Mouse (Mus musculus) gastrocnemius, adult 2 months (tissue): ENCODE results near the gene Apaf1. TPM values are rescaled to one million over a fixed set of nuclear protein-coding genes. Genes with fewer than 3 reads are reported as not detected.
A peak's percentile ranks its signal among the peaks of the same experiment; 100 is the strongest.

Experiments
- DNase-seq: peaks from one replicate; pipeline ENCODE4 v3.0.0; 2022
- H3K27ac ChIP-seq: fragments of 200-600 bp; 2 replicates; pipeline ENCODE4 v1.8.1; 2022; ENCODE audit warnings: mild to moderate bottlenecking
- H3K4me3 ChIP-seq: fragments of 200-600 bp; 2 replicates; pipeline ENCODE4 v1.8.1; 2022; ENCODE audit warnings: mild to moderate bottlenecking, moderate library complexity
- CTCF ChIP-seq: fragments of 200-600 bp; IDR thresholded peaks from 2 replicates; pipeline ENCODE4 v1.8.1; 2022; ENCODE audit warnings: antibody characterized with exemption, mild to moderate bottlenecking, moderate library complexity
- intact Hi-C: fragments of 180-260 bp; cut with DNase I; formaldehyde crosslinking; loops from one replicate; pipeline ENCODE4 v1.15.1; 2025
- total RNA-seq, 2 experiments: library from RNA; stranded (reverse); gene quantifications; 2 replicates each; pipeline ENCODE4 v1.2.3; 2021

The Apaf1 gene
- total RNA-seq, 2 experiments from 2014 or later, result 1.5 to 2.3 TPM

DNA sequence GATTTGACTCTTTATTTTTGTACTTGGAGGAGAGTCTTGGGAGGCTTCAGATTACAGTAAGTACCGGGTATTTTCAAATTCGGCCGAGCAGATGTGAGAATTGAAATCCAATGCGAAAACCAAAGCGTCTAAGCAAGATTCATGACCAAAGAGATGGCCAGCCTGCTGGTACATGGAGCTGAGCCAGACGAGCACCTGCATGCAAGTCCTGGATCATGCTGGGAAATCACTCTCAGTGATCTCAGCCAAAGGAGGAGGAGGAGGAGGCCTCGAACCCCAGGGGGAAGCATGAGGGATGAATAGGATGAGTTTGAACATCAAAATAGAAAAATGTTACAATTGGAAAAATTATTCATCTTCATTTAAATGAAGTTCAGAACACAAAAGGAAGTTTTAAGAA lies 122.2 kb downstream of the Apaf1 start:
- intact Hi-C loops, result no loop called here
- no peak for TF ChIP-seq CTCF

GRCm38 (mm10) chr10:90953821-90954220 lies 128.7 kb downstream of the Apaf1 start:
- no peak for TF ChIP-seq CTCF
- H3K4me3 ChIP-seq, result peak overlapping the region; percentile 23; the same call in 1 of the 2 replicates
- peak overlapping the region; percentile 32; the same call in 1 of the 2 replicates for H3K27ac ChIP-seq
- DNase-seq, result peak; percentile 36
- intact Hi-C loops, result no loop called here

More for the DNA sequence above, 122.2 kb downstream of the Apaf1 start:
- DNase-seq, result no peak
- Histone ChIP-seq H3K4me3 (no peak overlapping the region), H3K27ac (no peak overlapping the region)

GRCm38 (mm10) chr10:90953103-90953709 lies 129.4 kb downstream of the Apaf1 start:
- intact Hi-C loops, result no loop called here
- H3K27ac ChIP-seq, result peak overlapping the region; percentile 32; the same call in 1 of the 2 replicates
- H3K4me3 ChIP-seq, result peak overlapping the region; percentile 23; the same call in 1 of the 2 replicates
- peak; percentile 41 for DNase-seq
- TF ChIP-seq CTCF, result no peak

DNA sequence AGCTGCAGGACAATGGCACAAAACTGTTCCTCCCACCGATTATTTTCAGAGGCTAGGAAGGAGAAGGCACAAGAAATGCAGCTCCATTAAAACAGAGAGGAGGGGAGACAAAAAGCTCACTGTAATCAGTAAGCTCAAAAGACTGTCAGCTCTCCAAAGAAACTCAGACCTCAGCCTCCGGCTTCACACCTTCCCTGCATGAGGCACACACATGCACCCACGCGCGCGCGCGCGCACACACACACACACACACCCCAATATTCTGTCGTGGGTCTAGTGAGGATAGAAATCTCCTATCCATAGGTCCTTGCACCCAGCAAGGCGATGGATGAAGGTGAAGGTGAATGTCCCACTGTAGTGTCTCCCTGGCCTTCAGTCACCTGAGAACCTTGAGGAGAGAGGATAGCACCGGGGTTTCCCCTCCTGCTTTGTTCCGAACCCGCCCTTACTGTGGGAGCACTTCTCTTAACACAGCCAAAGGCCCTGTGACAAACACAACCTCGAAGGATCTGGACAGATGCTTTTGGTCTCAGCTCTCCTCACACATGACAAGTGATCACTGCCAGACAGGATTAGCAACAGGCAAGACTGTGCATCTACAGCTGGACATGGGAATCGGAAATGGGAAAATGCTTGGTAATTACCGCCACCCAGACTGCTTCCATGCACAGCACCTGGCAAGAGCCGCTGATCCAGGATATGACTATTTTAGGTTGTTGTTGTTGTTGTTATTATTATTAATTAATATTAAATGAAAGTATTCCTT lies 134.8 kb downstream of the Apaf1 start:
- no peak for DNase-seq
- Histone ChIP-seq H3K4me3 (no peak overlapping the region), H3K27ac (no peak overlapping the region)
- intact Hi-C loops, result no loop called here
- TF ChIP-seq CTCF, result no peak

GRCm38 (mm10) chr10:90947043-90947442 lies 135.5 kb downstream of the Apaf1 start:
- TF ChIP-seq CTCF, result no peak
- no peak for DNase-seq

DNA sequence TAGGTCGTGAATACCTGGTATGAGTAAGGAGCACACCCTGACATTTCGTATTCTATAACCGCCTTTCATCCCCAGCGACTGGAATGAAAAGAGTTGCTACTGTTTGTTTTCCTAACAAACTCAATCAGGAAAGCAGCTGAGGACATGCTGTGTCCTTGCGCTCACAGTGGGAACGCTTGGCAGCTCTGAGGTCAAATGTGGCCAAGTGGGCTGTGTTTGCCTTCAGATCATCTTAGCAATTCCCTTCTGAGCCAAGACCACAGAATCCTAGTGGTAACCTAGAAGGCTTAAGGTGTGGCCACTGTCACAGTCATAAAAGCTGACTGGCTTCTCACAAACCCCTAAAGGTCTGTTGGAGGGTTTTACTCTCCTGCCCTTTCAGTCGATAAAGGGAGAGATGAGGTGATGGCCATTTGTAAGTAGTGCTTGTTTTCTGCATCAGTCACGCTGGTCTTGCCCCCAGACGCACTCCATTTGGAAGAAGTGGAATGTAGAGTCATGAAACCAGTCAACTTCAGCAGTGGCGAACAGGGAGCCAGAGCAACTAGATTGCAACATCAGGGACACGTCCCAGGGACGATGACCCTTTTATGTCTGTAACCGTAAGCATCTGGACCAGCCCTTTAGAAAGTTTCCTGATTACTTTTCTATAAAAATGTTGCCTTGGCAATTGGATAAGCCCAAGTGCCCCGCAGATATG lies 140.4 kb downstream of the Apaf1 start:
- DNase-seq, result peak; percentile 67
- no peak overlapping the region for H3K27ac ChIP-seq
- no peak for TF ChIP-seq CTCF
- intact Hi-C loops, result no loop called here
- H3K4me3 ChIP-seq, result no peak overlapping the region

More at GRCm38 (mm10) chr10:90947043-90947442, 135.5 kb downstream of the Apaf1 start:
- Histone ChIP-seq H3K27ac (no peak overlapping the region), H3K4me3 (no peak overlapping the region)
- intact Hi-C loops, result no loop called here

- intact Hi-C loops, result no loop called here
- Histone ChIP-seq H3K4me3 (no peak overlapping the region), H3K27ac (no peak overlapping the region)
- no peak for TF ChIP-seq CTCF
- peak; percentile 39 for DNase-seq
Observed at GRCm38 (mm10) chr10:90940521-90941520, 141.7 kb downstream of the Apaf1 start.

Other genes with a start within 250 kb of the Apaf1 start
- gene Ikbip, start 170 bp upstream of the Apaf1 start, total RNA-seq, result 10 to 100 TPM in 1 of 2 experiments, 1 to 10 TPM in 1; 9.6 to 12.9 TPM
- 1,000 to 10,000 TPM; 1,080 to 1,363 TPM for gene Slc25a3, start 41.3 kb upstream of the Apaf1 start, total RNA-seq
- gene Tmpo, start 98.5 kb upstream of the Apaf1 start, total RNA-seq, result 10 to 100 TPM; 62.2 to 83.0 TPM